Mouse (Mus musculus): ENCODE measurements around the gene Mob1a.

DNA sequence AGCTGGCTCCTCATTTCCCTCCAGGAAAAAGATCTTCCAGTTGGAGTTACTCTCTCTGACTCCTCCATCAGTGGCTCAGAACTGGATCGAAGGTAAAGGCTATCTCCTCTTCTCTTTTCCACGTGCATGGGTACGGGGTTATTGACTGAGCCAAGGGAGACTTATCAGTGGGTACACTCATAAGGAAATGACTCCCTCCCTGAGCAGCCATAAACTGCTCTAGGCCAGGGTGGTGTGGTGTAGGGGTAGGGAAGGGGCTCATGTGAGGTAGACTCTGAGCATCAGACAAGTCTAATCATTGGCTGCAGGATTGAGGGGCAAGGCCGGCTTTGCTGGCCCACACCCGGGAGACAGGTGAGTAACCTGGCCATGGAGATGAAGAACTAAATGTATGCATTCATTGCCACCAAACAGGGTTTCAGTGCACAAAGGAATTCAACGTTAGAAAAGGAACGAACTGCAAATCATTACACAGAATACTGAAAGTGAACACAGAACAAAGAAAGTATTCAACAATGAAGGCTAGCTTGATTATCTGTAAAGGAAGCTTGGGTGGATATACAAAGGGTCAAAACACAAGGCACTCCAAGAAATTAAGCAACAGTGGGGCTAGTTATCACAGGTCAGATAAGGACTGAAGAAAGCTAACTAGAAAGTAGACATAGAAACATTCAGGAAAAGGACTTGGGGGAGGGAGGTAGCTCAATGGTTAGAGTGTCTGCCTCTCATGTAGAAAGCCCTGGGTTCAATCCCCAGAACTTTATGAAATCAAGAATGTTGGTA is 25.2 kb upstream of the Mob1a start:
- TF ChIP-seq CTCF (IDR thresholded peaks at IDR 0.05), result no peak
- no peak for TF ChIP-seq EP300 (IDR thresholded peaks at IDR 0.05; ENCODE audit: insufficient read depth, low read depth, low read length)
